Mouse (Mus musculus) kidney, postnatal 4 days (tissue): ENCODE results near the gene Cilp.
"Not testable (repeated sequence)": the region's sequence is repeated elsewhere in the genome, so short reads cannot be mapped to it uniquely, and the experiment has no call there.

Experiments
- DNase-seq, 2 experiments: peaks; one replicate each; pipeline ENCODE4 v3.0.0; 2021; ENCODE audit warnings: mixed read lengths in 2 of 2

Gene Cilp

GRCm38 (mm10) chr9:65252026-65252425, 13.0 kb upstream of the Cilp start:
- DNase-seq: no peak

GRCm38 (mm10) chr9:65255906-65256600, 8.9 kb upstream of the Cilp start:
- no peak for DNase-seq

GRCm38 (mm10) chr9:65257218-65257910, 7.6 kb upstream of the Cilp start:
- DNase-seq: no peak

- DNase-seq: no peak
Observed at GRCm38 (mm10) chr9:65259366-65259765, 5.6 kb upstream of the Cilp start.

- DNase-seq: no peak
Observed at GRCm38 (mm10) chr9:65261591-65262230, 3.3 kb upstream of the Cilp start.

- DNase-seq: no peak
Observed at GRCm38 (mm10) chr9:65262641-65263120, 2.3 kb upstream of the Cilp start.

- peak; percentile 58 to 69 for DNase-seq
Observed at GRCm38 (mm10) chr9:65267742-65268515, 2.9 kb downstream of the Cilp start.

GRCm38 (mm10) chr9:65273048-65273809, 8.2 kb downstream of the Cilp start:
- DNase-seq: no peak

- no peak for DNase-seq
Observed at GRCm38 (mm10) chr9:65273873-65274272, 8.9 kb downstream of the Cilp start.

- not testable (repeated sequence) for DNase-seq
Observed at GRCm38 (mm10) chr9:65274851-65275250, 9.9 kb downstream of the Cilp start.

- no peak for DNase-seq
Observed at GRCm38 (mm10) chr9:65275810-65276530, 11.0 kb downstream of the Cilp start.

- peak in 1 of 2 experiments; percentile 13 for DNase-seq
Observed at GRCm38 (mm10) chr9:65281536-65282151, 16.7 kb downstream of the Cilp start.

GRCm38 (mm10) chr9:65283301-65283700, 18.3 kb downstream of the Cilp start:
- peak in 1 of 2 experiments; percentile 33 for DNase-seq

GRCm38 (mm10) chr9:65288252-65288651, 23.3 kb downstream of the Cilp start:
- not testable (repeated sequence) for DNase-seq

GRCm38 (mm10) chr9:65289988-65290387, 25.0 kb downstream of the Cilp start:
- DNase-seq: peak in 1 of 2 experiments; percentile 25

GRCm38 (mm10) chr9:65292421-65292820, 27.4 kb downstream of the Cilp start:
- DNase-seq: no peak

- no peak for DNase-seq
Observed at GRCm38 (mm10) chr9:65293119-65293518, 28.1 kb downstream of the Cilp start.

GRCm38 (mm10) chr9:65293580-65293972, 28.6 kb downstream of the Cilp start:
- DNase-seq: no peak

- DNase-seq: peak; percentile 98 to 99
Observed at GRCm38 (mm10) chr9:65293973-65294715, 29.2 kb downstream of the Cilp start, which contains the start of gene Clpx. Clpx (plus strand) TSS chr9:65294260.
